In the genomic region with DNA sequence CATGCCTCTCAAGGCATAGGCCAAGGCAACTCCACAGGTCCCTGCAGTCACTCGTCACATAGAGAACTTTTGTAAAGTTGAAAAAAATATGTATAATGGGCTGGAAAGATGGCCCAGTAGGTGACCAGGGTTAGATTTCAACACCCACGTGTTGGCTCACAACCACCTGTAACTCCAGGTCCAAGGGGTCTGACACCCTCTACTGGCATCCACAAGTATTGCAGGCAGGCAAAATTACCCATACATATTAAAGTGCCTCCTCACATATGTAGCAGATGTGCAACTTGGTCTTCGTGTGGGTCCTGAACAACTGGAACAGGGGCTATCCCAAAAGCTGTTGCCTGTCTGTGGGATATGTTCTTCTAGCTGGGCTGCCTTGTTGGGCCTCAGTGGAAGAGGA, we compare ENCODE assay signal across 18 mouse cellular contexts. TPM values are rescaled to one million over a fixed set of nuclear protein-coding genes. Genes with fewer than 3 reads are reported as not detected.
DNase-seq lines count a peak whose midpoint lies in the region; ATAC-seq and TF ChIP-seq lines count a peak whose summit lies in the region.
"Had no signal": no experiment of that assay in that cellular context is flagged by ENCODE, and none has a peak within 500 bp of the region (broad histone marks: within the 10 kb centered on the region; RNA-seq: fewer than 3 reads in every experiment).

No protein-coding gene starts in this region.

- no peak overlapping the region for H3K4me2 ChIP-seq in hindbrain, postnatal 0 days (ENCODE audit: low read depth, low read length)
- no peak overlapping the region for H3K4me2 ChIP-seq in hindbrain, embryonic 14.5 days (replicated peaks)
- H3K4me2 ChIP-seq: forebrain, embryonic 12.5 days; intestine, embryonic 15.5 days had no signal

- DNase-seq in hindbrain, postnatal 0 days (ENCODE audit: low spot score): no peak
- no peak for DNase-seq in hindbrain, embryonic 14.5 days (ENCODE audit: low spot score)
- DNase-seq in testis, postnatal 10 days (ENCODE audit: low spot score): no peak
- DNase-seq in R1 (ENCODE audit: low read depth, low spot score) (peak; percentile 64), MN1 (ENCODE audit: low spot score) (no peak)
- peak; percentile 26 for DNase-seq in naive thymus-derived CD4-positive, alpha-beta T cell, adult 2 months (ENCODE audit: low read depth)
- DNase-seq in adrenal gland, postnatal 25 days: no peak
- DNase-seq: adrenal gland, postnatal 36 days; cerebellum, adult 8-10 months; gastrocnemius, postnatal 10 days; heart, postnatal 10 days; left cerebral cortex, postnatal 4 days; lung, postnatal 10 days; right cerebral cortex, postnatal 14 days had no signal

- H3K36me3 ChIP-seq in hindbrain, postnatal 0 days (ENCODE audit: insufficient read depth, low read length): no peaks in the 10 kb centered on the region
- no peaks in the 10 kb centered on the region for H3K36me3 ChIP-seq in hindbrain, embryonic 14.5 days (replicated peaks; ENCODE audit: control insufficient read depth, insufficient read depth)
- H3K36me3 ChIP-seq in testis, adult 2 months (ENCODE audit: control insufficient read depth, insufficient read depth, low read length): no peaks in the 10 kb centered on the region
- H3K36me3 ChIP-seq: forebrain, embryonic 12.5 days; intestine, embryonic 15.5 days had no signal

- no peak overlapping the region for H3K4me3 ChIP-seq in hindbrain, postnatal 0 days (ENCODE audit: low read length)
- no peak overlapping the region for H3K4me3 ChIP-seq in hindbrain, embryonic 14.5 days (replicated peaks; ENCODE audit: low read length)
- no peak overlapping the region for H3K4me3 ChIP-seq in testis, adult 2 months (ENCODE audit: control insufficient read depth, low read depth, low read length)
- H3K4me3 ChIP-seq: forebrain, embryonic 12.5 days; intestine, embryonic 15.5 days had no signal

- no peaks in the 10 kb centered on the region for H3K27me3 ChIP-seq in hindbrain, postnatal 0 days (ENCODE audit: insufficient read depth, low read length)
- H3K27me3 ChIP-seq in hindbrain, embryonic 14.5 days (ENCODE audit: control insufficient read depth, insufficient read depth, low read length): no peaks in the 10 kb centered on the region
- H3K27me3 ChIP-seq in testis, adult 2 months (ENCODE audit: control insufficient read depth, insufficient read depth, low read length): no peaks in the 10 kb centered on the region
- H3K27me3 ChIP-seq: intestine, embryonic 15.5 days had no signal

- no peak overlapping the region for H3K9ac ChIP-seq in hindbrain, postnatal 0 days (replicated peaks; ENCODE audit: low read length)
- no peak overlapping the region for H3K9ac ChIP-seq in hindbrain, embryonic 14.5 days
- H3K9ac ChIP-seq: forebrain, embryonic 12.5 days; intestine, embryonic 15.5 days had no signal

- 67% methylated on average over 3 of the region's 3 CpGs for WGBS in hindbrain, postnatal 0 days
- 69% methylated on average over 3 of the region's 3 CpGs for WGBS in hindbrain, embryonic 14.5 days

- TF ChIP-seq POLR2A in testis, adult 2 months (IDR thresholded peaks at IDR 0.05; ENCODE audit: control insufficient read depth, low read depth, low read length): no peak

- H3K9me3 ChIP-seq in hindbrain, postnatal 0 days (ENCODE audit: low read length): 0 out of 2 replicates have a peak, but pooled peaks cover 3% of the 10 kb centered on the region
- peaks cover 14% of the 10 kb centered on the region for H3K9me3 ChIP-seq in hindbrain, embryonic 14.5 days (ENCODE audit: control insufficient read depth, low read length)
- H3K9me3 ChIP-seq: intestine, embryonic 15.5 days had no signal

- no peaks in the 10 kb centered on the region for H3K4me1 ChIP-seq in hindbrain, postnatal 0 days (ENCODE audit: insufficient read depth, low read length)
- no peaks in the 10 kb centered on the region for H3K4me1 ChIP-seq in hindbrain, embryonic 14.5 days (replicated peaks; ENCODE audit: control insufficient read depth, insufficient read depth, low read length)
- H3K4me1 ChIP-seq in testis, adult 2 months (ENCODE audit: control insufficient read depth, insufficient read depth, low read length): no peaks in the 10 kb centered on the region; the same call in 1 of the 2 replicates
- H3K4me1 ChIP-seq: forebrain, embryonic 12.5 days; intestine, embryonic 15.5 days had no signal

- no peak for ATAC-seq in hindbrain, postnatal 0 days
- no peak for ATAC-seq in hindbrain, embryonic 14.5 days (ENCODE audit: low FRiP score)
- ATAC-seq: intestine, embryonic 15.5 days; midbrain, embryonic 16.5 days had no signal

- no peak overlapping the region for H3K27ac ChIP-seq in hindbrain, postnatal 0 days
- H3K27ac ChIP-seq in hindbrain, embryonic 14.5 days: no peak overlapping the region
- no peak overlapping the region for H3K27ac ChIP-seq in testis, adult 2 months (ENCODE audit: control insufficient read depth, insufficient read depth, low read depth, low read length)
- H3K27ac ChIP-seq: forebrain, embryonic 12.5 days; intestine, embryonic 15.5 days had no signal

- peak; percentile 25 for TF ChIP-seq CTCF in hindbrain, postnatal 0 days (IDR thresholded peaks at IDR 0.05; ENCODE audit: low read depth)
- peak; percentile 53; the same call in 1 of the 2 replicates for TF ChIP-seq CTCF in testis, adult 2 months (IDR thresholded peaks at IDR 0.05; ENCODE audit: control insufficient read depth, insufficient read depth, insufficient replicate concordance, low read depth, low read length)

RNA-seq across cellular contexts. Expression of gene Ecpas, which starts 15.1 kb away (rescaled TPM):
- total RNA-seq in hindbrain, postnatal 0 days (2014; rRNA removed): 53.0 and 55.8 TPM in 2 replicates
- polyA plus RNA-seq in hindbrain, postnatal 0 days (2015; fragmentation: Nextera tagmentation; extraction: Ambion mirVana): 33.5 and 36.6 TPM in 2 replicates
- polyA plus RNA-seq in hindbrain, embryonic 14.5 days (2014; fragmentation: Nextera tagmentation; extraction: Ambion mirVana): 47.8 and 49.3 TPM in 2 replicates
- polyA plus RNA-seq in testis, adult 2 months (2012; rRNA removed): 8.8 and 10.2 TPM in 2 replicates
- total RNA-seq in adrenal gland, postnatal 25 days (2021): 174 and 181 TPM in 2 replicates

RNA-seq across cellular contexts. Expression of gene Zkscan16, which starts 15.8 kb away (rescaled TPM):
- 4.1 and 4.2 TPM in 2 replicates for total RNA-seq in hindbrain, postnatal 0 days (2014; rRNA removed)
- polyA plus RNA-seq in hindbrain, postnatal 0 days (2015; fragmentation: Nextera tagmentation; extraction: Ambion mirVana): 1.8 and 2.3 TPM in 2 replicates
- polyA plus RNA-seq in hindbrain, embryonic 14.5 days (2014; fragmentation: Nextera tagmentation; extraction: Ambion mirVana): 2.8 and 3.2 TPM in 2 replicates
- polyA plus RNA-seq in testis, adult 2 months (2012; rRNA removed): 0.48 and 0.49 TPM in 2 replicates
- 1.4 and 5.2 TPM in 2 replicates for total RNA-seq in adrenal gland, postnatal 25 days (2021)

RNA-seq across cellular contexts. Expression of gene Ptgr1, which starts 59.3 kb away (rescaled TPM):
- total RNA-seq in hindbrain, postnatal 0 days (2014; rRNA removed): 1.3 and 3.1 TPM in 2 replicates
- polyA plus RNA-seq in hindbrain, postnatal 0 days (2015; fragmentation: Nextera tagmentation; extraction: Ambion mirVana): 5.6 and 6.0 TPM in 2 replicates
- polyA plus RNA-seq in hindbrain, embryonic 14.5 days (2014; fragmentation: Nextera tagmentation; extraction: Ambion mirVana): 4.6 and 4.8 TPM in 2 replicates
- polyA plus RNA-seq in testis, adult 2 months (2012; rRNA removed): 8.5 and 12.0 TPM in 2 replicates
- 16.9 and 25.6 TPM in 2 replicates for total RNA-seq in adrenal gland, postnatal 25 days (2021)

Comparison
In these comparisons a context has a peak if more than half of its experiments do, and no peak if none do; other contexts are left out.
1. DNase-seq: peak in R1 (single experiment) and naive thymus-derived CD4-positive, alpha-beta T cell, adult 2 months (single experiment); none in hindbrain, postnatal 0 days (single experiment), hindbrain, embryonic 14.5 days (single experiment), testis, postnatal 10 days (single experiment), adrenal gland, postnatal 25 days (single experiment) and MN1 (single experiment).